Mouse (Mus musculus) lung, postnatal 0 days (tissue): ENCODE data around the gene Hcn2. TPM values are rescaled to one million over a fixed set of nuclear protein-coding genes. Genes with fewer than 3 reads are reported as not detected.

Experiments
- ATAC-seq: fragments of 200-750 bp; cut with Nextera tagmentation; 2 replicates; pipeline ENCODE4 v1.8.0; 2017; ENCODE audit warnings: moderate library complexity
- DNase-seq: peaks from one replicate; pipeline ENCODE4 v3.0.0-alpha.2; 2016; ENCODE audit warnings: low spot score
- H3K27ac ChIP-seq: fragments of 300-500 bp; sonication (generic); 2 replicates; pipeline ENCODE4 v1.5.1; 2014; ENCODE audit warnings: antibody characterized with exemption, mild to moderate bottlenecking, low read length, mixed read lengths
- H3K27me3 ChIP-seq: fragments of 300-500 bp; sonication (generic); replicated peaks from 2 replicates; pipeline ENCODE4 v1.6.1; 2014; ENCODE audit warnings: low read length, mixed read lengths; ENCODE audit not compliant: insufficient read depth
- H3K36me3 ChIP-seq: fragments of 300-500 bp; sonication (generic); 2 replicates; pipeline ENCODE4 v1.6.1; 2014; ENCODE audit warnings: low read length, mixed read lengths; ENCODE audit not compliant: insufficient read depth
- H3K4me1 ChIP-seq: fragments of 300-500 bp; sonication (generic); 2 replicates; pipeline ENCODE4 v1.6.1; 2014; ENCODE audit warnings: antibody characterized with exemption, low read depth, low read length, mixed read lengths; ENCODE audit not compliant: insufficient read depth
- H3K4me2 ChIP-seq: fragments of 300-500 bp; sonication (generic); replicated peaks from 2 replicates; pipeline ENCODE4 v1.6.1; 2014; ENCODE audit warnings: low read depth, mild to moderate bottlenecking, low read length, moderate library complexity, mixed read lengths
- H3K4me3 ChIP-seq: fragments of 300-500 bp; sonication (generic); 2 replicates; pipeline ENCODE4 v1.5.1; 2014; ENCODE audit warnings: low read depth, low read length
- H3K9ac ChIP-seq: fragments of 300-500 bp; sonication (generic); replicated peaks from 2 replicates; pipeline ENCODE4 v1.6.1; 2014; ENCODE audit warnings: low read depth, mild to moderate bottlenecking
- H3K9me3 ChIP-seq: fragments of 300-500 bp; sonication (generic); 2 replicates; pipeline ENCODE4 v1.6.1; 2016; ENCODE audit warnings: low read length, mixed read lengths
- CTCF ChIP-seq: IDR thresholded peaks from 2 replicates; pipeline ENCODE4 v1.5.1; 2016; ENCODE audit warnings: antibody characterized with exemption, mild to moderate bottlenecking
- EP300 ChIP-seq: IDR thresholded peaks from 2 replicates; pipeline ENCODE4 v1.6.1; 2016; ENCODE audit warnings: antibody characterized with exemption, mild to moderate bottlenecking, control low read depth
- WGBS: fragments of 180-500 bp; shearing (Covaris S2); extraction: QIAGEN DNeasy Blood & Tissue Kit; methylation state at CpG from one replicate; pipeline ENCODE4 v1.1.7; 2014; 5-methylcytosine and 5-hydroxymethylcytosine counted together
- polyA plus RNA-seq: library from polyadenylated mRNA; unstranded; fragments of >200 nt; fragmentation: Nextera tagmentation; extraction: Ambion mirVana; gene quantifications from 2 replicates; pipeline ENCODE4 v1.2.1, GENCODE M21; 2015

Hcn2 gene
- polyA plus RNA-seq, 1 experiment from 2014 or later: 0.12 TPM

DNA sequence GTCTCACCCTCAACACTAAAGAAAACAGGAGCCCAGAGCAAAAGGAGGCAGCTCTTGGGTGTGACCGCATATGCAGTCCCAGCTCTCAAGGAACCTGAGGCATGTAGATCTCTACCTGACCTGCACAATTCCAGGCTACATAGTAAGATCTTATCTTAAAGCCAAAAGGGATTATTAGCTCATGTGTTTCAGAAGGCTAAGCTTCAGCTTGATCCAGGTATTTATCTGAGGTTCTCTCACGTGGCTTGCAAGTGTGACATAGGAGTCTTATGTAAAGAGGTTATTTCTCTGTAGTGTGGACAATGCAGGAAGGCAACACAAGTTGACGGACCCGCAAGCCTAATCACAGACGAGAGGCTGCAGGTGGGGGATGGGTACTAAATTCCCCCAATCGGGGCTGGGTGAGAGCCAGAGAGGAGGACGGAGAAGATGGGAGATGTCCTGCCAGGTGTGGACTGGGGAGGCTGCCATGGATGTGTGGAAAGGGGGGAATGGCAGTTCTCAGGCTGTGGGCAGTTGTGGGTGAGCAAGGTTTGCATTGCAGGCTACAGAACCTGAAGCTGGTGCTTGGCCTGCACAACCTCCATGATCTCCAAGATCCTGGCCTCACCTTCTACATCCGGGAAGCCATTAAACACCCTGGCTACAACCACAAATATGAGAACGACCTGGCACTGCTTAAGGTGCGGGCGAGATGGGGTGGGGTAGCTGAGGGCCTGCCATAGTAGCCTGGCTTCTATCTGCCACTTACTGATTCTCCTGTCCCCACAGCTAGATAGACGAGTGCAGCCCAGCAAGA lies 22.7 kb upstream of the Hcn2 start:
- TF ChIP-seq CTCF (no peak), EP300 (no peak)
- Histone ChIP-seq H3K36me3 (no peaks in the 10 kb centered on the region), H3K9me3 (no peaks in the 10 kb centered on the region), H3K4me2 (no peak overlapping the region), H3K9ac (no peak overlapping the region), H3K4me3 (no peak overlapping the region), H3K4me1 (peaks cover 18% of the 10 kb centered on the region; the same call in 1 of the 2 replicates), H3K27ac (no peak overlapping the region), H3K27me3 (no peaks in the 10 kb centered on the region)
- DNase-seq (no peak), ATAC-seq (no peak)
- WGBS: 56% methylated on average over 12 of the region's 12 CpGs

DNA sequence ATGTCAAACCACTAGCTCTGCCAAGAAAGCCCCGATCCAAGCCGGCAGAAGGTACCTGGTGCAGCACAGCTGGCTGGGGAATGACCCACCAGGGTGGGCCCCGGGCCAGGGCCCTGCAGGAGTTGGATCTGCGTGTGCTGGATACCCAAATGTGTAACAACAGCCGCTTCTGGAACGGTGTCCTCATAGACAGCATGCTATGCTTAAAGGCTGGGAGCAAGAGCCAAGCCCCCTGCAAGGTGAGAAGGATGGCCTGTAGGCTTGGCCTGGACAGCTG lies 22.1 kb upstream of the Hcn2 start:
- H3K36me3 ChIP-seq: no peaks in the 10 kb centered on the region
- WGBS: 78% methylated on average over 6 of the region's 6 CpGs
- no peaks in the 10 kb centered on the region for H3K27me3 ChIP-seq
- H3K4me3 ChIP-seq: no peak overlapping the region
- H3K4me1 ChIP-seq: peaks cover 19% of the 10 kb centered on the region; the same call in 1 of the 2 replicates
- H3K9ac ChIP-seq: no peak overlapping the region
- ATAC-seq (no peak), DNase-seq (no peak)
- no peak overlapping the region for H3K4me2 ChIP-seq
- H3K9me3 ChIP-seq: no peaks in the 10 kb centered on the region
- H3K27ac ChIP-seq: no peak overlapping the region
- TF ChIP-seq CTCF: no peak
- TF ChIP-seq EP300: no peak

DNA sequence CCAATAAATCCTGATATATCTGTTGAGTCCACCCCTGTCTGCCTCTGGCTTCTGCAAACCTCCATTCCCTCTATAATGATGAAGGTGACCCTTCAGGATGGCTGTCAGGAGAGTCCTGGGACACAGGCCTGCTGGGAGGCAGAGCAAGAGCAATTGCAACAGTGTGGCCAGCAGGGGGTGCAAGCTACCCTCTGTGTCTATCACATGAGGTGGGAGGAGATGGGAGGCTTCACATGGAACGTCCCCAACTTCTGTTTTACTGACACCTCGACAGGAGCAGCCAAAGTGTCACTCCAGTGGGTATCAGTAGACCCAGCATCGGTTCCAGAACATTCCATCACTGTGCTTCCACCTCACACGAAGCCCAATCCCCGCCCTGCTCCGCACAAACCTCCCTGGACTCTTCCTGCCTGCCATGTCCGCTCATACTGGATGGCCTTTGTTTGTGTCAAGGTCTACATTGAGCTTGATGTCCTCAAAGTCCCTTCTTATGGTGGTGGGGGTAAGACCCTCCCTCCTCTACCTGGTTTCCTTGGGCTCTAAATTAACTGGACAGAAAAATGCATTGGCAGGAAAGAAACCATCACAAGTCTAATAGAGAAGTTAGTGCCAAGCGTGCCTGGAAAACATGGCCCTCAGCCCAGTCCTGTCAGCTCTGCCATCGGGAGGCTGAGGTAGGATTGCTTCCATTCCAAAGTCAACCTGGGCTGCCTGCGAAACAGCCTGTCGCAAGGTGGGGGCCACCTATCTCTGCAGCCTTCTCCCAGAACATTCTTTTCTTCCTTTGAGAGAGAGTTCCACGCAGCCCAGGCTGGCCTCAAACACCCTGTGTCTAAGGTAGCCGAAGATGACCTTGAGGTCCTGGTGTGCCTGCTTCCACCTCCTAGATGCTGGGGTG lies 21.0 kb upstream of the Hcn2 start:
- Histone ChIP-seq H3K9me3 (no peaks in the 10 kb centered on the region), H3K27ac (peak overlapping the region; percentile 79), H3K36me3 (no peaks in the 10 kb centered on the region), H3K4me3 (no peak overlapping the region), H3K4me2 (no peak overlapping the region), H3K4me1 (peaks cover 23% of the 10 kb centered on the region; the same call in 1 of the 2 replicates), H3K9ac (no peak overlapping the region), H3K27me3 (no peaks in the 10 kb centered on the region)
- DNase-seq (peak; percentile 91), ATAC-seq (peak; percentile 58)
- TF ChIP-seq CTCF (peak; percentile 98), EP300 (no peak)
- WGBS: 45% methylated on average over 13 of the region's 13 CpGs

DNA sequence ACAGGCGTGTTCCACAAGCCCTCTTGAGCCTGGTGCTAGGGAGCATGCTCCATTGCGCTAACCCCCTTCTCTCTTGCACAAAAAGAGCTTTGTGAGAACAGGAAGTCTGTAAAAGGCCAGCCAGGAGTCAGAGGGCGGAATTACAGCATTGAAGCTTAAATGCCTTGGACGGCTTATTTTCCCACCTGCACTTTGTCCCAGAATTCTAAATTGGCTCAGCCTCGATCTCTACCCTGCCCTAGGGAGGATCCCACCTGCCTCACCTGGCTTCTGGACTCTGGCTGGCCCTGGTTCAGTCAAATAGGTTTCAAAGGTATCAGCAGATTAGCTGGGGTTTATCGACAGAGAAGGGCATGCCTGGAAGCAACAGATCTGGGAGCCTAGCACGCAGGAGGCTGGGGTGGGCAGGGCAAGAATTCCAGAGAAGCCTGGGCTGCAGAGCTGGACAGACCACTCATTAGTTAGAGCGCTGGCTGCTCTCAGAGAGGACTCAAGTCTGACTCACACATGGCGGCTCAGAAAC lies 20.2 kb upstream of the Hcn2 start:
- DNase-seq: peak; percentile 76
- TF ChIP-seq CTCF (no peak), EP300 (no peak)
- 27% methylated on average over 9 of the region's 9 CpGs for WGBS
- no peaks in the 10 kb centered on the region for H3K9me3 ChIP-seq
- no peaks in the 10 kb centered on the region for H3K27me3 ChIP-seq
- no peak overlapping the region for H3K9ac ChIP-seq
- no peak overlapping the region for H3K4me3 ChIP-seq
- peaks cover 23% of the 10 kb centered on the region; the same call in 1 of the 2 replicates for H3K4me1 ChIP-seq
- H3K4me2 ChIP-seq: no peak overlapping the region; the same call in 1 of the 2 replicates
- H3K27ac ChIP-seq: peak overlapping the region; percentile 79
- peak; percentile 61 for ATAC-seq
- no peaks in the 10 kb centered on the region for H3K36me3 ChIP-seq

- no peak overlapping the region for H3K9ac ChIP-seq
- H3K36me3 ChIP-seq: no peaks in the 10 kb centered on the region
- H3K4me3 ChIP-seq: no peak overlapping the region
- no peaks in the 10 kb centered on the region for H3K27me3 ChIP-seq
- TF ChIP-seq EP300 (no peak), CTCF (no peak)
- H3K27ac ChIP-seq: peak overlapping the region; percentile 79
- peaks cover 28% of the 10 kb centered on the region; the same call in 1 of the 2 replicates for H3K4me1 ChIP-seq
- H3K9me3 ChIP-seq: no peaks in the 10 kb centered on the region
- no peak overlapping the region for H3K4me2 ChIP-seq
- WGBS: 29% methylated on average over 6 of the region's 6 CpGs
- ATAC-seq (peak; percentile 24), DNase-seq (peak; percentile 76)
These were observed 18.5 kb upstream of the Hcn2 start for GRCm38 (mm10) chr10:79697916-79698315.

DNA sequence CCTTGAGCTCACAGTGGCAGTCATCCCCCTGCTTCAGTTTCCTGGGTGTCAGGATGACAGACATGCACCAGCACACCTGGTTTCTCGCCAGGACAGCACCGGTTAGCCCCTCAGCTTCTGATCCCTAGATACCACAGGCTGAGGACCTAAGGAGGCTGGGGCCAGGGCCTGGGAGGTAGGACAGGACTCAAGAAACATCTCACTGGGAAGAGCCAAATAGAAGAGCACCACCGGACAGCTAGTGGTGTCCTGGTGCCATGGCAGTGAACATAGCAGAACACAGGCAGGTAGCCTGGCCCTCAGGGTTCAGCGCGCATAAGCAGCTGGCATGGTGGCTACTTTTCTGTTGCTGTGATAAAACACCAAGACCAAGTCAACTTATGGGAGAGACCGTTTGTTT lies 18.0 kb upstream of the Hcn2 start:
- Histone ChIP-seq H3K27me3 (no peaks in the 10 kb centered on the region), H3K4me1 (peaks cover 28% of the 10 kb centered on the region; the same call in 1 of the 2 replicates), H3K27ac (peak overlapping the region; percentile 79), H3K9me3 (no peaks in the 10 kb centered on the region), H3K4me2 (no peak overlapping the region), H3K4me3 (no peak overlapping the region), H3K9ac (no peak overlapping the region), H3K36me3 (no peaks in the 10 kb centered on the region)
- WGBS: 92% methylated on average over 6 of the region's 6 CpGs
- ATAC-seq: no peak
- TF ChIP-seq CTCF: no peak
- no peak for TF ChIP-seq EP300
- no peak for DNase-seq
